Mouse (Mus musculus) embryonic fibroblast, embryonic 13.5 days (primary cell): ENCODE results near the gene Ing5.
"Not testable (repeated sequence)": the region's sequence is repeated elsewhere in the genome, so short reads cannot be mapped to it uniquely, and the experiment has no call there.

Experiments used
- CTCF ChIP-seq: IDR thresholded peaks from 2 replicates; pipeline ENCODE4 v1.5.1; 2011; ENCODE audit warnings: mild to moderate bottlenecking, control low read depth, low read length, moderate library complexity, borderline replicate concordance; ENCODE audit not compliant: insufficient read depth
- POLR2A ChIP-seq: IDR thresholded peaks from 2 replicates; pipeline ENCODE4 v1.6.1; 2011; ENCODE audit warnings: low read depth, mild to moderate bottlenecking, control low read depth, low read length, moderate library complexity

DNA sequence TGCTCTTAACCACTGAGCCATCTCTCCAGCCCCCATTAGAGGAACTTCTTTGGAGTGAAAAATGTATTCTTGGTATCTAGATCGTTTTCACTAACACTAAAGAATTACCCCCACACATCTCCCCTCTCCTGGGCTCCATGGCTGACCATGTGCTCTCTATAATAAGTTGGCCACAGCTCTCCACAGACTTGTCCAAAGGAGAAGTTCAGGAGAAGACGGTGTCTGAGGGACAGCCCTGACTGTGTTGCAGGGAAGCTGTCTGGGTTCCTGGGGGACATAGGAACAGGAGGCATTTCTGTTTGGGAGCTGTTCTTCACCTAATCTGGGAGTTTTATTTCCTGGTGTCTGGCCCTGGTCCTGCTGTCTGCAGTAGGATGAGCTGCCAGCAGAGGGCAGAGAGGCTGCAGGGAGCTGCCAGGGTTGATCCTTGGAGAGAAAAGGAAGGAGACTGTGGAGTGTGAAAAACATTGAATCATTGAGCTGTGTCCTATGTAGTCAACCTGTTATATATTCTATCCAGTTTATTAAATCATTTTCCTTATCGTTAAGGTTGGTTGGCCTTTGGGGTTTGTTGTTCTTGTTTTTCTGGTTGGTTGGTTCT is 42.1 kb downstream of the Ing5 start:
- TF ChIP-seq POLR2A, CTCF: not testable (repeated sequence)
